Mouse (Mus musculus): ENCODE measurements at regions not wholly inside any gene's neighbourhood (a gene's known extent, or its start where the extent isn't known, plus 50 kb on each side); places are given as distances from the start of the nearest gene placed in this dataset.

GRCm38 (mm10) chr6:51709340-51710067 lies 185.8 kb downstream of the Snx10 start:
- Histone ChIP-seq H3K4me1 (ENCODE audit: control insufficient read depth, insufficient read depth, low read length) (no peaks in the 10 kb centered on the region), H3K4me3 (ENCODE audit: insufficient read depth, low read depth, low read length) (no peak overlapping the region), H3K27ac (ENCODE audit: insufficient read depth, low read depth, low read length) (no peak overlapping the region)
- TF ChIP-seq CTCF (IDR thresholded peaks at IDR 0.05; ENCODE audit: insufficient read depth, low read depth, low read length) = no peak
- no peak for TF ChIP-seq POLR2A (IDR thresholded peaks at IDR 0.05; ENCODE audit: insufficient read depth, low read depth, low read length)
- WGBS = 76% methylated on average over 11 of the region's 11 CpGs

GRCm38 (mm10) chr6:51710153-51710552 lies 186.5 kb downstream of the Snx10 start:
- TF ChIP-seq CTCF (IDR thresholded peaks at IDR 0.05; ENCODE audit: insufficient read depth, low read depth, low read length) = no peak
- H3K27ac ChIP-seq (ENCODE audit: insufficient read depth, low read depth, low read length) = no peak overlapping the region
- H3K4me1 ChIP-seq (ENCODE audit: control insufficient read depth, insufficient read depth, low read length) = no peaks in the 10 kb centered on the region
- WGBS = 89% methylated on average over 5 of the region's 5 CpGs
- H3K4me3 ChIP-seq (ENCODE audit: insufficient read depth, low read depth, low read length) = no peak overlapping the region

- TF ChIP-seq POLR2A (IDR thresholded peaks at IDR 0.05; ENCODE audit: insufficient read depth, low read depth, low read length) (no peak), CTCF (IDR thresholded peaks at IDR 0.05; ENCODE audit: insufficient read depth, low read depth, low read length) (no peak)
- H3K27ac ChIP-seq (ENCODE audit: insufficient read depth, low read depth, low read length) = no peak overlapping the region
- H3K4me3 ChIP-seq (ENCODE audit: insufficient read depth, low read depth, low read length) = no peak overlapping the region
- WGBS = 91% methylated on average over 15 of the region's 15 CpGs
- peaks cover 3% of the 10 kb centered on the region; the same call in 1 of the 2 replicates for H3K4me1 ChIP-seq (ENCODE audit: control insufficient read depth, insufficient read depth, low read length)
These were observed 187.4 kb downstream of the Snx10 start for GRCm38 (mm10) chr6:51710926-51711615.

DNA sequence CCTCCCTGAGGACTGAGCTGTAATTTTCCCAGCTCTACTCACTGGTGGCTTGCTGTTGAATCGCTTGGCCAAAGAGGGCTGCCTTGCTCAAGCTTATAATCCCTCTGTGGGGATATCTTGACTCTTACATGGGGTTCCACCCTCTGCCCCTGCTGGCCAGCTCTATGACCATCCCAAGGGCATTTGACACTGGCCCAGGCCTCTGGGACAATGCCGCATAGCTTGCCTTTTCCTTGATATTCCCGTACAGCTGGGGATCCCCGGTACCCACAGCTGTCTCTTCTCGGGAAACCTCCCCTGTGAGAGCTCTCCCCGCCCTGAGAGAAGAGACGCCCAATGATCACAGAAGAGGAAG lies 187.9 kb downstream of the Snx10 start:
- no peak for TF ChIP-seq CTCF (IDR thresholded peaks at IDR 0.05; ENCODE audit: insufficient read depth, low read depth, low read length)
- no peak for TF ChIP-seq POLR2A (IDR thresholded peaks at IDR 0.05; ENCODE audit: insufficient read depth, low read depth, low read length)
- Histone ChIP-seq H3K4me1 (ENCODE audit: control insufficient read depth, insufficient read depth, low read length) (peaks cover 3% of the 10 kb centered on the region; the same call in 1 of the 2 replicates), H3K4me3 (ENCODE audit: insufficient read depth, low read depth, low read length) (no peak overlapping the region), H3K27ac (ENCODE audit: insufficient read depth, low read depth, low read length) (no peak overlapping the region)
- WGBS = 91% methylated on average over 7 of the region's 7 CpGs

- 46% methylated on average over 8 of the region's 8 CpGs for WGBS
- TF ChIP-seq CTCF (IDR thresholded peaks at IDR 0.05; ENCODE audit: insufficient read depth, low read depth, low read length) = no peak
- Histone ChIP-seq H3K27ac (ENCODE audit: insufficient read depth, low read depth, low read length) (no peak overlapping the region), H3K4me3 (ENCODE audit: insufficient read depth, low read depth, low read length) (no peak overlapping the region), H3K4me1 (ENCODE audit: control insufficient read depth, insufficient read depth, low read length) (peaks cover 3% of the 10 kb centered on the region; the same call in 1 of the 2 replicates)
These were observed 191.6 kb downstream of the Snx10 start for GRCm38 (mm10) chr6:51715158-51715840.

DNA sequence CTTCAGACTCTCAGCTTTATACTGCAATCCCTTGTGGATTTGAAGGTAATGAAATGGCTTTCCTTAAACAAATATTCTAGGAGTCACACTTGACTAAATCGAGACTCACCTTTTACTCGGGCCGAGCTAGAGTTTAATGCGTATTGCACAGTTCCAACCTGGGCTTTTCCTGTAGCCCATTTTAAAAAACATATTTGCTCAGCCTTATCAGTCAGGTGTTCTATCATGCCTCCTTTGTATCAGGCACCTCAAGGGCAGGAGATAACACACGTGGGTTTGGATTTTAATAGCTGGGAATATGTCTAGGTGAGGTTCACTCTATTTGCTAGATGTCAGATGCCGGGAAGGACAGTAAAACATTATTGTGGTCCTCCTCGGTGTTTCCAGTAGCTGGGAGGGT lies 193.7 kb downstream of the Snx10 start:
- Histone ChIP-seq H3K27ac (ENCODE audit: insufficient read depth, low read depth, low read length) (no peak overlapping the region), H3K4me3 (ENCODE audit: insufficient read depth, low read depth, low read length) (no peak overlapping the region), H3K4me1 (ENCODE audit: control insufficient read depth, insufficient read depth, low read length) (peaks cover 3% of the 10 kb centered on the region; the same call in 1 of the 2 replicates)
- TF ChIP-seq CTCF (IDR thresholded peaks at IDR 0.05; ENCODE audit: insufficient read depth, low read depth, low read length) (no peak), POLR2A (IDR thresholded peaks at IDR 0.05; ENCODE audit: insufficient read depth, low read depth, low read length) (no peak)
- 92% methylated on average over 7 of the region's 7 CpGs for WGBS

GRCm38 (mm10) chr6:51720705-51721104 lies 197.0 kb downstream of the Snx10 start:
- H3K4me3 ChIP-seq (ENCODE audit: insufficient read depth, low read depth, low read length) = no peak overlapping the region
- WGBS = 91% methylated on average over 7 of the region's 7 CpGs
- H3K4me1 ChIP-seq (ENCODE audit: control insufficient read depth, insufficient read depth, low read length) = no peaks in the 10 kb centered on the region
- H3K27ac ChIP-seq (ENCODE audit: insufficient read depth, low read depth, low read length) = no peak overlapping the region
- TF ChIP-seq POLR2A (IDR thresholded peaks at IDR 0.05; ENCODE audit: insufficient read depth, low read depth, low read length) (no peak), CTCF (IDR thresholded peaks at IDR 0.05; ENCODE audit: insufficient read depth, low read depth, low read length) (no peak)

- WGBS = 42% methylated on average over 4 of the region's 4 CpGs
- TF ChIP-seq POLR2A (IDR thresholded peaks at IDR 0.05; ENCODE audit: insufficient read depth, low read depth, low read length) = no peak
- no peak for TF ChIP-seq CTCF (IDR thresholded peaks at IDR 0.05; ENCODE audit: insufficient read depth, low read depth, low read length)
- no peak overlapping the region for H3K27ac ChIP-seq (ENCODE audit: insufficient read depth, low read depth, low read length)
- H3K4me3 ChIP-seq (ENCODE audit: insufficient read depth, low read depth, low read length) = no peak overlapping the region
- no peaks in the 10 kb centered on the region; the same call in 1 of the 2 replicates for H3K4me1 ChIP-seq (ENCODE audit: control insufficient read depth, insufficient read depth, low read length)
These were observed 199.4 kb downstream of the Snx10 start for GRCm38 (mm10) chr6:51723053-51723452.

DNA sequence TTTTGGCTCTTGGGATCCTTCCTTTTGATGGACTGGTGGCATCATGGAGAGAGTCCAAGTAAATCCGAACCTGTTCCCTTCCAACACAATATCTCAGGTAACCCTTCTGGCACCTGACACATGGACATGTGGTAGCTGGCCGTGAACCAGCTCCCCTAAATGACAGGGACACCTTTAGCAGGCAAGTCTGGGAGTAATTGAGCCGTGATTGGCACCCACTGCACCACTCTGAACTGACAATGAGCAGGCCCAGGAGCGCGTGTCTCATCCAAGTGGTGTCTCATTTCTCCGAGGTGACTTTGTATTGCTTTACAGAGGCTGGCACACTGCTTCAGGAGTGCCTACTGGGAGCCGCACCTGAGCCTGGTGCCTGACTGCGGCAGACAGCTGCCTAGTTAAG lies 203.5 kb downstream of the Snx10 start:
- TF ChIP-seq CTCF (IDR thresholded peaks at IDR 0.05; ENCODE audit: insufficient read depth, low read depth, low read length) = no peak
- TF ChIP-seq POLR2A (IDR thresholded peaks at IDR 0.05; ENCODE audit: insufficient read depth, low read depth, low read length) = no peak
- no peak overlapping the region for H3K27ac ChIP-seq (ENCODE audit: insufficient read depth, low read depth, low read length)
- 89% methylated on average over 8 of the region's 8 CpGs for WGBS
- no peak overlapping the region for H3K4me3 ChIP-seq (ENCODE audit: insufficient read depth, low read depth, low read length)
- peaks cover 11% of the 10 kb centered on the region for H3K4me1 ChIP-seq (ENCODE audit: control insufficient read depth, insufficient read depth, low read length)

Measured in olfactory bulb, adult 2 months (tissue).